Mouse (Mus musculus) neural tube, embryonic 11.5 days (tissue): ENCODE measurements around the gene Notum. TPM values are rescaled to one million over a fixed set of nuclear protein-coding genes. Genes with fewer than 3 reads are reported as not detected.

Source experiments
- ATAC-seq: fragments of 200-750 bp; cut with Nextera tagmentation; 2 replicates; pipeline ENCODE4 v1.8.0; 2017; ENCODE audit warnings: moderate number of reproducible peaks, mild to moderate bottlenecking, moderate TSS enrichment, moderate library complexity; ENCODE audit not compliant: insufficient read depth, low FRiP score, low TSS enrichment
- DNase-seq: peaks from one replicate; pipeline ENCODE4 v3.0.0-alpha.2; 2015; ENCODE audit warnings: low spot score
- H3K27ac ChIP-seq: fragments of 300-500 bp; sonication (generic); 2 replicates; pipeline ENCODE4 v1.5.1; 2014; ENCODE audit warnings: low read depth, mild to moderate bottlenecking, low read length
- H3K27me3 ChIP-seq: fragments of 300-500 bp; sonication (generic); 2 replicates; pipeline ENCODE4 v1.6.1; 2014; ENCODE audit warnings: mild to moderate bottlenecking, low read length, mixed read lengths; ENCODE audit not compliant: control insufficient read depth, insufficient read depth
- H3K36me3 ChIP-seq: fragments of 300-500 bp; sonication (generic); 2 replicates; pipeline ENCODE4 v1.6.1; 2014; ENCODE audit warnings: mild to moderate bottlenecking, low read length, moderate library complexity, mixed read lengths; ENCODE audit not compliant: control insufficient read depth, insufficient read depth
- H3K4me1 ChIP-seq: fragments of 300-500 bp; sonication (generic); 2 replicates; pipeline ENCODE4 v1.6.1; 2014; ENCODE audit warnings: low read length, mixed read lengths; ENCODE audit not compliant: control insufficient read depth, insufficient read depth
- H3K4me2 ChIP-seq: fragments of 300-500 bp; sonication (generic); 2 replicates; pipeline ENCODE4 v1.6.1; 2014; ENCODE audit warnings: low read depth, mild to moderate bottlenecking, moderate library complexity
- H3K4me3 ChIP-seq: fragments of 300-500 bp; sonication (generic); 2 replicates; pipeline ENCODE4 v1.5.1; 2014; ENCODE audit warnings: low read depth, low read length
- H3K9ac ChIP-seq: fragments of 300-500 bp; sonication (generic); 2 replicates; pipeline ENCODE4 v1.6.1; 2014; ENCODE audit warnings: mild to moderate bottlenecking, low read length
- H3K9me3 ChIP-seq: fragments of 300-500 bp; sonication (generic); 2 replicates; pipeline ENCODE4 v1.6.1; 2016; ENCODE audit warnings: low read length; ENCODE audit not compliant: control insufficient read depth
- WGBS: fragments of 180-500 bp; shearing (Covaris S2); extraction: QIAGEN DNeasy Blood & Tissue Kit; methylation state at CpG from one replicate; pipeline ENCODE4 v1.1.7; 2014; 5-methylcytosine and 5-hydroxymethylcytosine counted together
- polyA plus RNA-seq: library from polyadenylated mRNA; unstranded; fragments of >200 nt; fragmentation: Nextera tagmentation; extraction: Ambion mirVana; gene quantifications from 2 replicates; pipeline ENCODE4 v1.2.1, GENCODE M21; 2014

Gene Notum
- polyA plus RNA-seq, 1 experiment from 2014 or later = 2.6 TPM

GRCm38 (mm10) chr11:120629341-120629730 is 31.6 kb downstream of the Notum start:
- peaks cover 9% of the 10 kb centered on the region for H3K36me3 ChIP-seq
- peaks cover 18% of the 10 kb centered on the region for H3K4me1 ChIP-seq
- ATAC-seq (no peak), DNase-seq (no peak)
- H3K27me3 ChIP-seq = no peaks in the 10 kb centered on the region
- H3K4me2 ChIP-seq = no peak overlapping the region
- H3K9ac ChIP-seq = no peak overlapping the region
- no peaks in the 10 kb centered on the region for H3K9me3 ChIP-seq
- WGBS = 82% methylated on average over 23 of the region's 23 CpGs
- H3K27ac ChIP-seq = no peak overlapping the region
- no peak overlapping the region for H3K4me3 ChIP-seq

DNA sequence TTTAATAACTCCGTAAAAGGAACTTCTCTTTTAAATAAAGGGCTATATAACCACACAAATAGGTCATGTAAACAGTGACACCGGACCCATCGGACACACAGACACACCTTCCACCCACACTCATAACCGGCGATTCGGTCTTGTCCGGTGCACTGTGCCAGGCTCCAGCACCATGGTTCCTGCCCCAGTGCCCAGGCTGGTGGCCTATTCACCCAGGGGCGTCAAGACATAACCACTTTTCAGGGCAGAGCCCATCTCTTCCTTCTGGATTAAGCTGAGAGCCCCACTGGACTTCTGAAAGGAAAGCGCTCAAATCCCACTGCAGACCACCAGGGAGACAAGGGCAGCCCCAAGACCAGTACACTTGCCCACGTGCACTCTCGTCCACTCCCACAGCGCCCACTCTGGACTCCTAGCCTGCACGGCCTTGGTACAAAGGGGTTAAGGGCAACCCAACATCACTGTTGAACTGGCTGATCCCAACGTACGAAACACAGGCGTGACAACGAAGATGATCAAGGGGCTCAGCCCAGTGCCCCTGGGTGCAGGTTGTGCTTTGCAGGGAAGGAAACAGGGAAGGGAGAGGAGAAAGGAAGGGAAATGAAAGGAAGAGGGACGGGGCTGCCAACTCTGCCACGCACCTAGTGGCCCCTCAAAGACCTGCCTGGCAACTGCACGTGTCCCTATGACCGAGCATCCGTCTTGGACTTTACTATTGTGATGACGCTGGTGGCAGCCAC is 32.2 kb downstream of the Notum start:
- DNase-seq (no peak), ATAC-seq (no peak)
- no peak overlapping the region for H3K9ac ChIP-seq
- H3K4me1 ChIP-seq = peaks cover 23% of the 10 kb centered on the region
- WGBS = 96% methylated on average over 23 of the region's 23 CpGs
- H3K9me3 ChIP-seq = no peaks in the 10 kb centered on the region
- no peak overlapping the region for H3K4me2 ChIP-seq
- H3K36me3 ChIP-seq = peaks cover 9% of the 10 kb centered on the region
- no peak overlapping the region for H3K27ac ChIP-seq
- H3K27me3 ChIP-seq = no peaks in the 10 kb centered on the region
- H3K4me3 ChIP-seq = no peak overlapping the region

GRCm38 (mm10) chr11:120627468-120628300 is 33.3 kb downstream of the Notum start:
- DNase-seq = no peak
- ATAC-seq = no peak
- Histone ChIP-seq H3K36me3 (peaks cover 9% of the 10 kb centered on the region), H3K9ac (no peak overlapping the region), H3K27me3 (no peaks in the 10 kb centered on the region), H3K9me3 (no peaks in the 10 kb centered on the region), H3K4me3 (no peak overlapping the region), H3K4me2 (no peak overlapping the region), H3K27ac (no peak overlapping the region), H3K4me1 (peaks cover 23% of the 10 kb centered on the region)
- 83% methylated on average over 22 of the region's 22 CpGs for WGBS

- no peak for DNase-seq
- 90% methylated on average over 11 of the region's 11 CpGs for WGBS
- Histone ChIP-seq H3K4me3 (no peak overlapping the region), H3K9me3 (no peaks in the 10 kb centered on the region), H3K4me2 (no peak overlapping the region), H3K27me3 (no peaks in the 10 kb centered on the region), H3K9ac (no peak overlapping the region), H3K27ac (no peak overlapping the region), H3K4me1 (peaks cover 19% of the 10 kb centered on the region), H3K36me3 (peaks cover 9% of the 10 kb centered on the region)
- ATAC-seq = no peak
These were observed 34.0 kb downstream of the Notum start for GRCm38 (mm10) chr11:120626785-120627467.

DNA sequence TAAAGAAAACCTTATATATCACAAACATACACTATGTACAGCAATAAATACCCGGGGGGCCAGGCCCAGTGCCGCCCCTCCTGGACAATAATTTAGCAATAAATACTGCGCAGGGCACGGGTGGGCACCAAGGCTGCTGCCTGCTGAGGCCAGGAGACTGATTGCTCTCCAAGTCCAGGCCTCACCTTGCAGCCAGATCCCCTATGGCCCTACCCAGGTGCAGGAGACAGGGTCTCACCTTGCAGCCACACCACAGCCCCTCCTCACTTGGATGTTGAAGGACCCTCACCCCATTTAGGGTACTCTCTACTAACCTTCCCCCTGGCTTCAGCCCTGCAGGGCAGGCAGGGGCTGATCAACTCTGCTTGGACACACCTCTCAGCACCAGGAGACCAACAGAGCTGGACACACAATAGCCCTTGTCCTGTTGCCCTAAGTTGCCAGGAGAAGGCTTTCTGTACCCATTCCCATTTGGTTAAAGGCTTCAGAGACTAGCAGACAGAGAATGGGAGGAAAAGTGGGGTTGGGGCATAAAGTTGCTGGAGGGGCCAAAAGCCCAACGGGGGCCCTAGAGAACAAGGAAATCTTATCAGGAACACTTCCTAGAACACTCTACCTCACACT is 35.7 kb downstream of the Notum start, which contains the start of gene Sirt7:
Gene Sirt7, minus strand, starts transcription at position 89 of the 624 bp plus-strand sequence.
- H3K36me3 ChIP-seq = peaks cover 15% of the 10 kb centered on the region
- H3K4me1 ChIP-seq = peaks cover 14% of the 10 kb centered on the region
- 18% methylated on average over 5 of the region's 5 CpGs for WGBS
- peak within 1 kb of the TSS; percentile 83 for H3K27ac ChIP-seq
- peak within 1 kb of the TSS; percentile 80 for H3K9ac ChIP-seq
- no peaks in the 10 kb centered on the region for H3K9me3 ChIP-seq
- DNase-seq (no peak), ATAC-seq (no peak)
- peak within 1 kb of the TSS; percentile 98 for H3K4me2 ChIP-seq
- peak within 1 kb of the TSS; percentile 99 for H3K4me3 ChIP-seq
- H3K27me3 ChIP-seq = no peaks in the 10 kb centered on the region

DNA sequence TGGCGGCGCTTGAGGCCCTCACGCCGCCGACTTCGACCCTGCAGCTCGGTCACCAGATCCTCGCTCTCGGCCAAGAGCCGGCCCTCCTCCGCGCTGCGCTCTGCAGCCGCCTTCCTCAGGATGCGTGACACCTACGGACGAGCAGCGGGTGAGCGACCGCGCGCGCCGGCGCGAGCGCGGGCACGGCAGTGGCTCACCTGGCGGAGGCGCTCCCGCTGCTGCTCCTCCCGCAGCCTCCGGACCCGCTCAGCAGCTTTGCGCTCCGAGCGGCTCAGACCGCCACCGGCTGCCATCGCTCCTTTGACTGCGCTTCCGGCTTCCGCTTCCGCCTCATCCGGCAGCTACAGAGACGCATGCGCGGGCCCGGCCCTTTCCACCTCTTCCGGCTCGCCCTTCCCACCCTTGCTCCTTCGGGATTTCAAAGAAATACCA is 36.3 kb downstream of the Notum start:
- H3K4me1 ChIP-seq = peaks cover 9% of the 10 kb centered on the region
- H3K36me3 ChIP-seq = peaks cover 17% of the 10 kb centered on the region
- 0% methylated on average over 46 of the region's 53 CpGs for WGBS
- no peaks in the 10 kb centered on the region for H3K9me3 ChIP-seq
- peak overlapping the region; percentile 80 for H3K9ac ChIP-seq
- peak overlapping the region; percentile 83 for H3K27ac ChIP-seq
- H3K4me2 ChIP-seq = peak overlapping the region; percentile 98
- peak overlapping the region; percentile 99 for H3K4me3 ChIP-seq
- ATAC-seq (peak; percentile 83), DNase-seq (peak; percentile 90)
- H3K27me3 ChIP-seq = no peaks in the 10 kb centered on the region

DNA sequence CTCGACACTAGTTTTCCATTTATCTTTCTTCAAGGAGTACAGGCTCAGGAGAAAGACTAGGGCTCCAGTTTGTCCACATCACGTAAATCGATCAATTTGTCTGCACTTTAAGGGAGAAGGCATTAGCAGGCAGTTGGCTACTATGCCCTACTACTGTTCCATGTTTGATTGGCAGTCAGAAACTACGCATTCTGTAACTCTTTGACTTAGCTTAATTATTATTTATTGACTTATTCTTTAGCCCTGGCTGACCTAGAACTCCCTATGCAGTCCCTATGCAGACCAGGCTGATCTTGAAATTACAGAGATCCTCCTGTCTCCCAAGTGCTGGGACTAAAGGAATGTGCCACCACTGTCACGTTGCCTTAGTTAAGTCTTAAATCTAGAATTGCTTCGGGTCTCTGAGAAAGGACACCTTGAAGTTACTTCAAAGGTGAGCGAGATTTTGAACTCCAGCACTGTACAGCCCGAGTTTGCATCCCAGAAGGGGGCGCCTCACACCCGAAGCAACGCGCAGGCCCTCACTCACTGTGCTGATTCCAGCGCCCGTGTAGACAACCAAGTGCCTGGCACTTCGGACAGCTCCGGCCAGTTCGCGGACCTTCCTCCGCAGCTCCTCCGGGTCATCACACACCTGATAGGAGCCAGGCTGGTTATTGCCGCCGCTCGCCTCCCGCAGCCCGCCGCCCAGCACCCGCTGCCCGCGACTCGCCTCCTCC is 36.9 kb downstream of the Notum start:
- H3K9me3 ChIP-seq = no peaks in the 10 kb centered on the region
- H3K9ac ChIP-seq = peak overlapping the region; percentile 80
- no peaks in the 10 kb centered on the region for H3K27me3 ChIP-seq
- H3K4me3 ChIP-seq = peak overlapping the region; percentile 99
- H3K36me3 ChIP-seq = peaks cover 15% of the 10 kb centered on the region
- WGBS = 14% methylated on average over 30 of the region's 30 CpGs
- H3K4me2 ChIP-seq = peak overlapping the region; percentile 98
- peak overlapping the region; percentile 83 for H3K27ac ChIP-seq
- H3K4me1 ChIP-seq = peaks cover 9% of the 10 kb centered on the region
- DNase-seq (peak; percentile 65), ATAC-seq (peak; percentile 52; the same call in 1 of the 2 replicates)

- no peak overlapping the region for H3K4me3 ChIP-seq
- H3K9me3 ChIP-seq = no peaks in the 10 kb centered on the region
- H3K27me3 ChIP-seq = no peaks in the 10 kb centered on the region
- no peak overlapping the region for H3K27ac ChIP-seq
- H3K4me1 ChIP-seq = peaks cover 9% of the 10 kb centered on the region
- no peak overlapping the region for H3K4me2 ChIP-seq
- WGBS = 92% methylated on average over 6 of the region's 6 CpGs
- DNase-seq (no peak), ATAC-seq (no peak)
- H3K36me3 ChIP-seq = peaks cover 14% of the 10 kb centered on the region
- H3K9ac ChIP-seq = no peak overlapping the region
These were observed 38.2 kb downstream of the Notum start for GRCm38 (mm10) chr11:120622805-120623204.
